Comparison of ENCODE assay signal across 8 mouse cellular contexts in the genomic region with DNA sequence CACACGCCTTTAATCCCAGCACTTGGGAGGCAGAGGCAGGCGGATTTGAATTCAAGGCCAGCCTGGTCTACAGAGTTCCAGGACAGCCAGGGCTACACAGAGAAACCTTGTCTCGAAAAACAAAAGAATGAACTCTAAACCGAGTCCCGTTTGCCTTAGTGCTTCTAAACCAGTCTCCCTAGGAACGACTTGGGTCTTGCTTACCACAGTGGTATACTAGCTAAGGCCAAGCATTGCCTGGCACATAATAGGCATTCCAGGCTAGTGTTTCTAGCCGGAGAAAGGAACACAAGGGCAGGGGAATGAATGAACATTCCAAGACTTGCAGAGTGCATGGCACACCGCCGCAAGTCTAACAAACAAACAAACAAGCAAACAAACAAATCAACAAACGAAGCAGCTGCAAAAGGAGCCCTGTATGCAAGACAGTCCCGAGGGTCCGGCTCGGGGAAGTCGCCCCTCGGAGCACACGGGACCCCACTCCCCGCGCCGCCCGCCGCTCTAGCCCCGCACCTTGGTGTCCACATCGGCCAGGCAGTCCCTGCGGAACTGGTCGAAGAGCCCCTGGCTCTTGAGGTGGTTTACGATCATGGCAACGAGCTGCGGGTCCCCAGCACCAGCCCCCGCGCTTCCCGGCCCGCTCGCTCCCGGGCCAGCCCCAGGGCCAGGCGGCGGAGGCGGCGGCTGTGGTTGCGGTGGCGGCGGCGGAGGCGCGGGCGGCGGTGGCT. TPM values are rescaled to one million over a fixed set of nuclear protein-coding genes. Genes with fewer than 3 reads are reported as not detected.
DNase-seq lines count a peak whose midpoint lies in the region; ATAC-seq lines count a peak whose summit lies in the region.

No protein-coding gene starts in this region.

- 1% methylated on average over 43 of the region's 46 CpGs for WGBS in forebrain, embryonic 13.5 days
- WGBS in liver, embryonic 12.5 days (ENCODE audit: insufficient replicate concordance), result under 1% methylated on average over 46 of the region's 46 CpGs

- peak overlapping the region; percentile 96 for H3K4me3 ChIP-seq in megakaryocyte, embryonic 14.5 days (replicated peaks)
- peak overlapping the region; percentile 98 for H3K4me3 ChIP-seq in forebrain, embryonic 13.5 days
- H3K4me3 ChIP-seq in liver, embryonic 12.5 days, result peak overlapping the region; percentile 99

- no peak overlapping the region for H3K27ac ChIP-seq in forebrain, embryonic 13.5 days
- peak overlapping the region; percentile 86 for H3K27ac ChIP-seq in liver, embryonic 12.5 days

- H3K4me1 ChIP-seq in megakaryocyte, embryonic 14.5 days, result peaks cover 49% of the 10 kb centered on the region
- peaks cover 19% of the 10 kb centered on the region for H3K4me1 ChIP-seq in forebrain, embryonic 13.5 days
- H3K4me1 ChIP-seq in liver, embryonic 12.5 days, result peaks cover 35% of the 10 kb centered on the region

- peak; percentile 21 for DNase-seq in adrenal gland, postnatal 10 days
- no peak for DNase-seq in adrenal gland, adult 8-10 months
- DNase-seq in testis, postnatal 14 days (ENCODE audit: low spot score), result peak; percentile 7
- no peak for DNase-seq in thymus, postnatal 14 days

- H3K36me3 ChIP-seq in megakaryocyte, embryonic 14.5 days (replicated peaks; ENCODE audit: low read length), result peaks cover 23% of the 10 kb centered on the region
- H3K36me3 ChIP-seq in forebrain, embryonic 13.5 days (ENCODE audit: poor library complexity, severe bottlenecking), result no peaks in the 10 kb centered on the region
- peaks cover 12% of the 10 kb centered on the region for H3K36me3 ChIP-seq in liver, embryonic 12.5 days

- ATAC-seq in megakaryocyte, adult 5-6 weeks (ENCODE audit: poor library complexity, severe bottlenecking), result no peak; the same call in none of the 2 replicates
- ATAC-seq in forebrain, embryonic 13.5 days, result peak; percentile 16
- peak; percentile 27; the same call in 1 of the 2 replicates for ATAC-seq in liver, embryonic 12.5 days

- H3K27me3 ChIP-seq in megakaryocyte, embryonic 14.5 days (replicated peaks), result no peaks in the 10 kb centered on the region
- no peaks in the 10 kb centered on the region for H3K27me3 ChIP-seq in forebrain, embryonic 13.5 days
- no peaks in the 10 kb centered on the region for H3K27me3 ChIP-seq in liver, embryonic 12.5 days (replicated peaks)

- peak overlapping the region; percentile 92 for H3K9ac ChIP-seq in forebrain, embryonic 13.5 days
- H3K9ac ChIP-seq in liver, embryonic 12.5 days, result peak overlapping the region; percentile 97

- peak overlapping the region; percentile 86 for H3K4me2 ChIP-seq in forebrain, embryonic 13.5 days
- peak overlapping the region; percentile 86 for H3K4me2 ChIP-seq in liver, embryonic 12.5 days

- no peaks in the 10 kb centered on the region for H3K9me3 ChIP-seq in megakaryocyte, embryonic 14.5 days
- H3K9me3 ChIP-seq in forebrain, embryonic 13.5 days (replicated peaks), result no peaks in the 10 kb centered on the region
- no peaks in the 10 kb centered on the region for H3K9me3 ChIP-seq in liver, embryonic 12.5 days (replicated peaks)

RNA-seq across cellular contexts. Expression of a gene that starts 0.5 kb away (rescaled TPM):
- 10 to 100 TPM; 23.3 to 28.1 TPM for total RNA-seq in adrenal gland, postnatal 10 days (2021)
- 10 to 100 TPM; 35.9 to 45.8 (median 38.2) TPM for total RNA-seq in adrenal gland, adult 8-10 months (2022)
- polyA plus RNA-seq in megakaryocyte, embryonic 14.5 days (2012; ENCODE audit: insufficient read depth, low replicate concordance), result 9.8 and 18.4 TPM in 2 replicates
- total RNA-seq in megakaryocyte, adult 5-6 weeks (2015), result 27.1 and 38.1 TPM in 2 replicates
- total RNA-seq in megakaryocyte, adult 5-6 weeks (2017), result 35.8 and 39.1 TPM in 2 replicates
- polyA plus RNA-seq in forebrain, embryonic 13.5 days (2015; fragmentation: Nextera tagmentation; extraction: Ambion mirVana), result 28.9 and 29.6 TPM in 2 replicates
- 15.6 and 16.5 TPM in 2 replicates for polyA plus RNA-seq in liver, embryonic 12.5 days (2016; fragmentation: Nextera tagmentation; extraction: Ambion mirVana)

Comparison
In these comparisons a context has a peak if more than half of its experiments do, and no peak if none do; other contexts are left out.
1. DNase-seq: peak in adrenal gland, postnatal 10 days (single experiment) and testis, postnatal 14 days (single experiment); none in adrenal gland, adult 8-10 months (single experiment) and thymus, postnatal 14 days (single experiment).
2. Peak in every context shown above with its lines, with median percentiles within 50 percentile points of each other: H3K4me3 ChIP-seq.